Mouse (Mus musculus) limb, embryonic 12.5 days (tissue): ENCODE results near the gene Polr2f. TPM values are rescaled to one million over a fixed set of nuclear protein-coding genes. Genes with fewer than 3 reads are reported as not detected.

Source experiments
- ATAC-seq: fragments of 200-750 bp; cut with Nextera tagmentation; 2 replicates; pipeline ENCODE4 v1.8.0; 2017; ENCODE audit warnings: low read depth, moderate TSS enrichment; ENCODE audit not compliant: insufficient number of reproducible peaks, insufficient read depth, low FRiP score, low TSS enrichment
- H3K27ac ChIP-seq: fragments of 300-500 bp; sonication (generic); 2 replicates; pipeline ENCODE4 v1.5.1; 2016; ENCODE audit warnings: mild to moderate bottlenecking, moderate library complexity
- H3K27me3 ChIP-seq: fragments of 300-500 bp; sonication (generic); 2 replicates; pipeline ENCODE4 v1.6.1; 2016; ENCODE audit warnings: mild to moderate bottlenecking, moderate library complexity
- H3K36me3 ChIP-seq: fragments of 300-500 bp; sonication (generic); 2 replicates; pipeline ENCODE4 v1.6.1; 2016; ENCODE audit warnings: mild to moderate bottlenecking, moderate library complexity
- H3K4me1 ChIP-seq: fragments of 300-500 bp; sonication (generic); replicated peaks from 2 replicates; pipeline ENCODE4 v1.6.1; 2016
- H3K4me2 ChIP-seq: fragments of 300-500 bp; sonication (generic); 2 replicates; pipeline ENCODE4 v1.6.1; 2016; ENCODE audit warnings: mild to moderate bottlenecking, moderate library complexity
- H3K4me3 ChIP-seq: fragments of 300-500 bp; sonication (generic); replicated peaks from 2 replicates; pipeline ENCODE4 v1.5.1; 2016; ENCODE audit warnings: mild to moderate bottlenecking
- H3K9ac ChIP-seq: fragments of 300-500 bp; sonication (generic); replicated peaks from 2 replicates; pipeline ENCODE4 v1.6.1; 2016; ENCODE audit warnings: mild to moderate bottlenecking, moderate library complexity
- H3K9me3 ChIP-seq: fragments of 300-500 bp; sonication (generic); 2 replicates; pipeline ENCODE4 v1.6.1; 2016; ENCODE audit warnings: mild to moderate bottlenecking, moderate library complexity
- WGBS: fragments of 180-500 bp; shearing (Covaris S2); methylation state at CpG from one replicate; pipeline ENCODE4 v1.1.7; 2016; 5-methylcytosine and 5-hydroxymethylcytosine counted together
- polyA plus RNA-seq: library from polyadenylated mRNA; unstranded; fragments of >200 nt; fragmentation: Nextera tagmentation; extraction: Ambion mirVana; gene quantifications from 2 replicates; pipeline ENCODE4 v1.2.1, GENCODE M21; 2016

Polr2f gene
- polyA plus RNA-seq, 1 experiment from 2014 or later: 382 TPM

- no peak for ATAC-seq
- Histone ChIP-seq H3K4me3 (no peak overlapping the region), H3K9ac (no peak overlapping the region), H3K4me2 (peak overlapping the region; percentile 26), H3K9me3 (peaks cover 6% of the 10 kb centered on the region; the same call in 1 of the 2 replicates), H3K27me3 (peaks cover 5% of the 10 kb centered on the region), H3K4me1 (peaks cover 15% of the 10 kb centered on the region), H3K36me3 (no peaks in the 10 kb centered on the region), H3K27ac (peak overlapping the region; percentile 76)
- WGBS: 48% methylated on average over 27 of the region's 27 CpGs
Observed at GRCm38 (mm10) chr15:79192885-79193845, 52.4 kb downstream of the Polr2f start.

DNA sequence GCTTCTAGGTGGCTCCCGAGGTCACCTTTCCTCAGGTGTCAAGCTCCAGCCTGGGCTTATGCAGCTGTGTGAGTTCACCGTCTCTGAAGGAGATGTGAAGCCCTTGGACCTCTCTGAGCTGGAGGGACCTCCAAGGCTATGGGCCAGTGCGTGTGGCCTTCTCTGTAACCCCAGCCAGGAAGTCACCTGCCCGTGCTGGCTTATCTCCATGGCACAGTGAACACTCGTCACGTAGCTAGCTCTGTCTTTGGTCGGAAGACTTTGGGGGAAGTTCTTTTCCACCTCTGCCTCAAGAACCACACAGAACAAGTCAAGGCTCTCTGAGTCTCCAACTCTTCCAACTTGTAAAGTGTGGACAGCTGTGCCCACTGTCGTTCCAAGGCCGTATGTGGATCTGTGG lies 53.2 kb downstream of the Polr2f start:
- ATAC-seq: no peak
- H3K9me3 ChIP-seq: peaks cover 6% of the 10 kb centered on the region; the same call in 1 of the 2 replicates
- H3K4me1 ChIP-seq: peaks cover 15% of the 10 kb centered on the region
- H3K36me3 ChIP-seq: no peaks in the 10 kb centered on the region
- H3K27me3 ChIP-seq: peaks cover 5% of the 10 kb centered on the region
- no peak overlapping the region for H3K4me2 ChIP-seq
- WGBS: 82% methylated on average over 9 of the region's 9 CpGs
- H3K27ac ChIP-seq: no peak overlapping the region
- H3K9ac ChIP-seq: no peak overlapping the region
- H3K4me3 ChIP-seq: no peak overlapping the region

GRCm38 (mm10) chr15:79194946-79195345 lies 54.1 kb downstream of the Polr2f start:
- WGBS: 82% methylated on average over 2 of the region's 2 CpGs
- Histone ChIP-seq H3K9me3 (peaks cover 6% of the 10 kb centered on the region; the same call in 1 of the 2 replicates), H3K4me1 (peaks cover 15% of the 10 kb centered on the region), H3K4me2 (no peak overlapping the region), H3K36me3 (no peaks in the 10 kb centered on the region), H3K27ac (no peak overlapping the region), H3K9ac (no peak overlapping the region), H3K4me3 (no peak overlapping the region), H3K27me3 (peaks cover 5% of the 10 kb centered on the region)
- no peak for ATAC-seq

GRCm38 (mm10) chr15:79195492-79195891 lies 54.7 kb downstream of the Polr2f start:
- H3K36me3 ChIP-seq: no peaks in the 10 kb centered on the region
- no peak overlapping the region for H3K27ac ChIP-seq
- no peak overlapping the region for H3K9ac ChIP-seq
- peaks cover 15% of the 10 kb centered on the region for H3K4me1 ChIP-seq
- no peak overlapping the region for H3K4me3 ChIP-seq
- 88% methylated on average over 8 of the region's 8 CpGs for WGBS
- ATAC-seq: no peak
- H3K9me3 ChIP-seq: peaks cover 6% of the 10 kb centered on the region; the same call in 1 of the 2 replicates
- H3K4me2 ChIP-seq: no peak overlapping the region
- peaks cover 5% of the 10 kb centered on the region for H3K27me3 ChIP-seq

GRCm38 (mm10) chr15:79199390-79199976 lies 58.7 kb downstream of the Polr2f start:
- Histone ChIP-seq H3K4me2 (no peak overlapping the region), H3K4me3 (no peak overlapping the region), H3K36me3 (no peaks in the 10 kb centered on the region), H3K27me3 (peaks cover 18% of the 10 kb centered on the region), H3K9ac (no peak overlapping the region), H3K9me3 (no peaks in the 10 kb centered on the region), H3K27ac (no peak overlapping the region), H3K4me1 (peaks cover 22% of the 10 kb centered on the region)
- WGBS: 90% methylated on average over 12 of the region's 12 CpGs
- no peak for ATAC-seq

Other genes starting within 250 kb of the Polr2f start
- gene Gm49510, start 241.3 kb upstream of the Polr2f start, polyA plus RNA-seq: 0.16 and 0.41 TPM in 2 replicates
- 37.0 and 40.3 TPM in 2 replicates for gene Sh3bp1, start 241.2 kb upstream of the Polr2f start, polyA plus RNA-seq
- gene Pdxp, start 227.1 kb upstream of the Polr2f start, polyA plus RNA-seq: 36.5 and 36.8 TPM in 2 replicates
- 922 and 966 TPM in 2 replicates for gene Lgals1, start 214.3 kb upstream of the Polr2f start, polyA plus RNA-seq
- gene Nol12, start 206.1 kb upstream of the Polr2f start, polyA plus RNA-seq: 61.1 and 61.6 TPM in 2 replicates
- gene Triobp, start 193.3 kb upstream of the Polr2f start, polyA plus RNA-seq: 37.9 and 42.2 TPM in 2 replicates
- 677 and 728 TPM in 2 replicates for gene H1f0, start 112.6 kb upstream of the Polr2f start, polyA plus RNA-seq
- 0.18 TPM in 1 of 2 replicates, not detected in the other for gene Galr3, start 99.1 kb upstream of the Polr2f start, polyA plus RNA-seq
- 63.7 and 67.1 TPM in 2 replicates for gene Ankrd54, start 78.1 kb upstream of the Polr2f start, polyA plus RNA-seq
- 232 and 241 TPM in 2 replicates for gene Eif3l, start 65.8 kb upstream of the Polr2f start, polyA plus RNA-seq
- 12.2 and 13.0 TPM in 2 replicates for gene Micall1, start 32.1 kb upstream of the Polr2f start, polyA plus RNA-seq
- gene 1700088E04Rik, start 244 bp downstream of the Polr2f start, polyA plus RNA-seq: 4.1 and 8.4 TPM in 2 replicates
- 4.1 and 4.4 TPM in 2 replicates for gene Sox10, start 24.2 kb downstream of the Polr2f start, polyA plus RNA-seq
- gene Pick1, start 88.2 kb downstream of the Polr2f start, polyA plus RNA-seq: 53.7 and 55.5 TPM in 2 replicates
- 0.68 and 0.76 TPM in 2 replicates for gene Gm49486, start 88.4 kb downstream of the Polr2f start, polyA plus RNA-seq
- gene Slc16a8, start 113.8 kb downstream of the Polr2f start, polyA plus RNA-seq: 0.30 and 0.42 TPM in 2 replicates
- gene Baiap2l2, start 144.5 kb downstream of the Polr2f start, polyA plus RNA-seq: 8.6 and 10.0 TPM in 2 replicates
- 11.0 and 11.9 TPM in 2 replicates for gene Pla2g6, start 187.4 kb downstream of the Polr2f start, polyA plus RNA-seq
- 1.5 and 2.0 TPM in 2 replicates for gene Maff, start 205.6 kb downstream of the Polr2f start, polyA plus RNA-seq